Mouse (Mus musculus): ENCODE measurements at regions not wholly inside any gene's neighbourhood (a gene's known extent, or its start where the extent isn't known, plus 50 kb on each side); places are given as distances from the start of the nearest gene placed in this dataset.

GRCm38 (mm10) chr10:17023571-17024293, 699.3 kb upstream of the Cited2 start:
- H3K4me1 ChIP-seq (replicated peaks; ENCODE audit: control insufficient read depth, insufficient read depth, low read length) = no peaks in the 10 kb centered on the region
- no peak overlapping the region for H3K4me2 ChIP-seq (replicated peaks; ENCODE audit: low read depth, low read length)
- WGBS = 59% methylated on average over 13 of the region's 13 CpGs
- H3K4me3 ChIP-seq (ENCODE audit: low read depth, low read length) = no peak overlapping the region
- no peaks in the 10 kb centered on the region for H3K27me3 ChIP-seq (ENCODE audit: control insufficient read depth, insufficient read depth, low read length)
- H3K36me3 ChIP-seq (ENCODE audit: control insufficient read depth, insufficient read depth, low read length) = no peaks in the 10 kb centered on the region
- no peak overlapping the region for H3K9ac ChIP-seq (ENCODE audit: low read depth, low read length)
- DNase-seq (ENCODE audit: low spot score) = peak; percentile 24
- no peaks in the 10 kb centered on the region for H3K9me3 ChIP-seq (ENCODE audit: control insufficient read depth, low read length)
- peak; percentile 58 for ATAC-seq (ENCODE audit: low FRiP score)
- peak overlapping the region; percentile 27; the same call in 1 of the 2 replicates for H3K27ac ChIP-seq (ENCODE audit: low read depth, low read length)

GRCm38 (mm10) chr10:17024294-17024665, 698.7 kb upstream of the Cited2 start:
- no peaks in the 10 kb centered on the region for H3K4me1 ChIP-seq (replicated peaks; ENCODE audit: control insufficient read depth, insufficient read depth, low read length)
- no peak overlapping the region for H3K27ac ChIP-seq (ENCODE audit: low read depth, low read length)
- WGBS = 65% methylated on average over 1 of the region's 1 CpGs
- no peak overlapping the region for H3K9ac ChIP-seq (ENCODE audit: low read depth, low read length)
- H3K9me3 ChIP-seq (ENCODE audit: control insufficient read depth, low read length) = no peaks in the 10 kb centered on the region
- no peaks in the 10 kb centered on the region for H3K36me3 ChIP-seq (ENCODE audit: control insufficient read depth, insufficient read depth, low read length)
- no peak for ATAC-seq (ENCODE audit: low FRiP score)
- H3K4me2 ChIP-seq (replicated peaks; ENCODE audit: low read depth, low read length) = no peak overlapping the region
- H3K4me3 ChIP-seq (ENCODE audit: low read depth, low read length) = no peak overlapping the region
- DNase-seq (ENCODE audit: low spot score) = no peak
- no peaks in the 10 kb centered on the region for H3K27me3 ChIP-seq (ENCODE audit: control insufficient read depth, insufficient read depth, low read length)

GRCm38 (mm10) chr10:17034892-17035775, 687.9 kb upstream of the Cited2 start:
- Histone ChIP-seq H3K27me3 (ENCODE audit: control insufficient read depth, insufficient read depth, low read length) (no peaks in the 10 kb centered on the region), H3K36me3 (ENCODE audit: control insufficient read depth, insufficient read depth, low read length) (no peaks in the 10 kb centered on the region), H3K27ac (ENCODE audit: low read depth, low read length) (no peak overlapping the region), H3K9ac (ENCODE audit: low read depth, low read length) (no peak overlapping the region), H3K9me3 (ENCODE audit: control insufficient read depth, low read length) (no peaks in the 10 kb centered on the region), H3K4me3 (ENCODE audit: low read depth, low read length) (no peak overlapping the region), H3K4me1 (replicated peaks; ENCODE audit: control insufficient read depth, insufficient read depth, low read length) (no peaks in the 10 kb centered on the region), H3K4me2 (replicated peaks; ENCODE audit: low read depth, low read length) (no peak overlapping the region)
- WGBS = 96% methylated on average over 2 of the region's 2 CpGs
- no peak for DNase-seq (ENCODE audit: low spot score)
- ATAC-seq (ENCODE audit: low FRiP score) = no peak

- Histone ChIP-seq H3K4me3 (ENCODE audit: low read depth, low read length) (no peak overlapping the region), H3K9ac (ENCODE audit: low read depth, low read length) (no peak overlapping the region), H3K36me3 (ENCODE audit: control insufficient read depth, insufficient read depth, low read length) (no peaks in the 10 kb centered on the region), H3K4me2 (replicated peaks; ENCODE audit: low read depth, low read length) (no peak overlapping the region), H3K9me3 (ENCODE audit: control insufficient read depth, low read length) (no peaks in the 10 kb centered on the region), H3K27me3 (ENCODE audit: control insufficient read depth, insufficient read depth, low read length) (no peaks in the 10 kb centered on the region), H3K27ac (ENCODE audit: low read depth, low read length) (no peak overlapping the region), H3K4me1 (replicated peaks; ENCODE audit: control insufficient read depth, insufficient read depth, low read length) (no peaks in the 10 kb centered on the region)
- ATAC-seq (ENCODE audit: low FRiP score) = no peak
- no peak for DNase-seq (ENCODE audit: low spot score)
- WGBS = 78% methylated on average over 11 of the region's 11 CpGs
These were observed 684.6 kb upstream of the Cited2 start for GRCm38 (mm10) chr10:17038259-17039043.

GRCm38 (mm10) chr10:17042090-17042489, 680.9 kb upstream of the Cited2 start:
- WGBS = 85% methylated on average over 1 of the region's 1 CpGs
- Histone ChIP-seq H3K4me1 (replicated peaks; ENCODE audit: control insufficient read depth, insufficient read depth, low read length) (no peaks in the 10 kb centered on the region), H3K27me3 (ENCODE audit: control insufficient read depth, insufficient read depth, low read length) (no peaks in the 10 kb centered on the region), H3K4me2 (replicated peaks; ENCODE audit: low read depth, low read length) (no peak overlapping the region), H3K9me3 (ENCODE audit: control insufficient read depth, low read length) (no peaks in the 10 kb centered on the region), H3K4me3 (ENCODE audit: low read depth, low read length) (no peak overlapping the region), H3K9ac (ENCODE audit: low read depth, low read length) (no peak overlapping the region), H3K27ac (ENCODE audit: low read depth, low read length) (no peak overlapping the region), H3K36me3 (ENCODE audit: control insufficient read depth, insufficient read depth, low read length) (no peaks in the 10 kb centered on the region)
- ATAC-seq (ENCODE audit: low FRiP score) = no peak
- DNase-seq (ENCODE audit: low spot score) = no peak

GRCm38 (mm10) chr10:17042973-17043372, 680.0 kb upstream of the Cited2 start:
- no peaks in the 10 kb centered on the region for H3K27me3 ChIP-seq (ENCODE audit: control insufficient read depth, insufficient read depth, low read length)
- ATAC-seq (ENCODE audit: low FRiP score) = no peak
- 81% methylated on average over 3 of the region's 3 CpGs for WGBS

GRCm38 (mm10) chr10:17046765-17047164, 676.3 kb upstream of the Cited2 start:
- no peak overlapping the region for H3K4me2 ChIP-seq (replicated peaks; ENCODE audit: low read depth, low read length)
- no peaks in the 10 kb centered on the region for H3K36me3 ChIP-seq (ENCODE audit: control insufficient read depth, insufficient read depth, low read length)
- ATAC-seq (ENCODE audit: low FRiP score) (no peak), DNase-seq (ENCODE audit: low spot score) (no peak)
- no peak overlapping the region for H3K27ac ChIP-seq (ENCODE audit: low read depth, low read length)
- H3K27me3 ChIP-seq (ENCODE audit: control insufficient read depth, insufficient read depth, low read length) = no peaks in the 10 kb centered on the region
- H3K9ac ChIP-seq (ENCODE audit: low read depth, low read length) = no peak overlapping the region
- H3K9me3 ChIP-seq (ENCODE audit: control insufficient read depth, low read length) = no peaks in the 10 kb centered on the region
- H3K4me3 ChIP-seq (ENCODE audit: low read depth, low read length) = no peak overlapping the region
- WGBS = 90% methylated on average over 5 of the region's 5 CpGs
- no peaks in the 10 kb centered on the region for H3K4me1 ChIP-seq (replicated peaks; ENCODE audit: control insufficient read depth, insufficient read depth, low read length)

More at GRCm38 (mm10) chr10:17042973-17043372, 680.0 kb upstream of the Cited2 start:
- Histone ChIP-seq H3K4me1 (replicated peaks; ENCODE audit: control insufficient read depth, insufficient read depth, low read length) (no peaks in the 10 kb centered on the region), H3K4me3 (ENCODE audit: low read depth, low read length) (no peak overlapping the region), H3K36me3 (ENCODE audit: control insufficient read depth, insufficient read depth, low read length) (no peaks in the 10 kb centered on the region), H3K9me3 (ENCODE audit: control insufficient read depth, low read length) (no peaks in the 10 kb centered on the region), H3K27ac (ENCODE audit: low read depth, low read length) (no peak overlapping the region), H3K9ac (ENCODE audit: low read depth, low read length) (no peak overlapping the region), H3K4me2 (replicated peaks; ENCODE audit: low read depth, low read length) (no peak overlapping the region)
- DNase-seq (ENCODE audit: low spot score) = no peak

GRCm38 (mm10) chr10:17072906-17073305, 650.1 kb upstream of the Cited2 start:
- no peak overlapping the region for H3K9ac ChIP-seq (ENCODE audit: low read depth, low read length)
- no peaks in the 10 kb centered on the region for H3K27me3 ChIP-seq (ENCODE audit: control insufficient read depth, insufficient read depth, low read length)
- no peaks in the 10 kb centered on the region for H3K4me1 ChIP-seq (replicated peaks; ENCODE audit: control insufficient read depth, insufficient read depth, low read length)
- H3K27ac ChIP-seq (ENCODE audit: low read depth, low read length) = no peak overlapping the region
- no peaks in the 10 kb centered on the region for H3K36me3 ChIP-seq (ENCODE audit: control insufficient read depth, insufficient read depth, low read length)
- DNase-seq (ENCODE audit: low spot score) = no peak
- no peaks in the 10 kb centered on the region for H3K9me3 ChIP-seq (ENCODE audit: control insufficient read depth, low read length)
- H3K4me2 ChIP-seq (replicated peaks; ENCODE audit: low read depth, low read length) = no peak overlapping the region
- no peak overlapping the region for H3K4me3 ChIP-seq (ENCODE audit: low read depth, low read length)
- no peak for ATAC-seq (ENCODE audit: low FRiP score)
- WGBS = 91% methylated on average over 1 of the region's 1 CpGs
